In the genomic region with DNA sequence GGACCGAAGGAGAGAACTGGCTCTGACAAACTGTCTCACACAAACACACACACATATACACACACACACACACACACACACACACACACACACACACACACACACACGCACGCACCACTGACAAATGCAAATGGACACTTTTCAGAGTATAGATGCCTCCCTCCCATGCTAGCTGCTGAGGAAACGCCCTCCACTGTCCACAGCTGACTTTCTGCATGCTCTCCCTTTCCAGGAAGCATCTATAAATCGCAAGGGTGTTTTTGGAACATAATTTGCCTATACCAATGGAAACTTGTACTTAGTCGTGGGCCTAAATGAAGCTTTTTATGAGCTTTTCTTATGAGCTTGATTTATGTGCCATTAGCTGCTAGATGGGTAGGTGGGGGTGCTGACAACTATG, we compare ENCODE assay signal across 23 mouse cellular contexts. TPM values are rescaled to one million over a fixed set of nuclear protein-coding genes. Genes with fewer than 3 reads are reported as not detected.
A peak's percentile ranks its signal among the peaks of the same experiment; 100 is the strongest.
DNase-seq lines count a peak whose midpoint lies in the region; ATAC-seq lines count a peak whose summit lies in the region.
"Had no signal": no experiment of that assay in that cellular context is flagged by ENCODE, and none has a peak within 500 bp of the region (broad histone marks: within the 10 kb centered on the region; RNA-seq: fewer than 3 reads in every experiment).

No protein-coding gene starts in this region.

- H3K9me3 ChIP-seq in heart, embryonic 10.5 days, result peaks cover 12% of the 10 kb centered on the region
- no peaks in the 10 kb centered on the region for H3K9me3 ChIP-seq in liver, embryonic 11.5 days (ENCODE audit: control insufficient read depth, low read length)
- H3K9me3 ChIP-seq in forebrain, embryonic 10.5 days, result peaks cover 28% of the 10 kb centered on the region
- H3K9me3 ChIP-seq: forebrain, embryonic 15.5 days had no signal

- H3K4me3 ChIP-seq in heart, embryonic 10.5 days, result no peak overlapping the region
- no peak overlapping the region for H3K4me3 ChIP-seq in liver, embryonic 11.5 days (ENCODE audit: low read depth, low read length)
- H3K4me3 ChIP-seq in forebrain, embryonic 10.5 days, result no peak overlapping the region
- H3K4me3 ChIP-seq: embryonic facial prominence, embryonic 15.5 days; forebrain, embryonic 15.5 days; neural tube, embryonic 12.5 days had no signal

- no peak overlapping the region; the same call in 1 of the 2 replicates for H3K27ac ChIP-seq in heart, embryonic 10.5 days
- peak overlapping the region; percentile 62; the same call in 1 of the 2 replicates for H3K27ac ChIP-seq in liver, embryonic 11.5 days (ENCODE audit: low read depth, low read length)
- H3K27ac ChIP-seq in forebrain, embryonic 10.5 days, result no peak overlapping the region
- H3K27ac ChIP-seq: embryonic facial prominence, embryonic 15.5 days; forebrain, embryonic 15.5 days; neural tube, embryonic 12.5 days had no signal

- peak overlapping the region; percentile 45 for H3K4me2 ChIP-seq in liver, embryonic 11.5 days
- H3K4me2 ChIP-seq: embryonic facial prominence, embryonic 15.5 days; forebrain, embryonic 15.5 days; neural tube, embryonic 12.5 days had no signal

- no peaks in the 10 kb centered on the region for H3K27me3 ChIP-seq in heart, embryonic 10.5 days (ENCODE audit: insufficient read depth, poor library complexity, severe bottlenecking)
- H3K27me3 ChIP-seq in liver, embryonic 11.5 days (replicated peaks; ENCODE audit: control insufficient read depth, insufficient read depth, low read length), result no peaks in the 10 kb centered on the region
- no peaks in the 10 kb centered on the region for H3K27me3 ChIP-seq in forebrain, embryonic 10.5 days (ENCODE audit: poor library complexity, severe bottlenecking)
- H3K27me3 ChIP-seq: embryonic facial prominence, embryonic 15.5 days; forebrain, embryonic 15.5 days; neural tube, embryonic 12.5 days had no signal

- no peak for ATAC-seq in liver, embryonic 11.5 days (replicated peaks; ENCODE audit: low FRiP score)
- 0 out of 2 replicates have a peak, but pooled peaks have one; percentile 40 for ATAC-seq in megakaryocyte-erythroid progenitor cell, adult 5-6 weeks (replicated peaks; ENCODE audit: low FRiP score, low TSS enrichment, poor library complexity, severe bottlenecking)
- ATAC-seq: forebrain, embryonic 15.5 days had no signal

- peaks cover 16% of the 10 kb centered on the region for H3K4me1 ChIP-seq in heart, embryonic 10.5 days
- H3K4me1 ChIP-seq in liver, embryonic 11.5 days (replicated peaks; ENCODE audit: control insufficient read depth, insufficient read depth, low read length), result peaks cover 23% of the 10 kb centered on the region
- peaks cover 31% of the 10 kb centered on the region for H3K4me1 ChIP-seq in forebrain, embryonic 10.5 days

- WGBS in heart, embryonic 10.5 days, result 82% methylated on average over 6 of the region's 6 CpGs
- 68% methylated on average over 6 of the region's 6 CpGs for WGBS in liver, embryonic 11.5 days
- 87% methylated on average over 6 of the region's 6 CpGs for WGBS in forebrain, embryonic 10.5 days

- peak; percentile 13 for DNase-seq in heart, adult 11 months
- no peak for DNase-seq in heart, embryonic 10.5 days (ENCODE audit: low spot score)
- no peak for DNase-seq in liver, embryonic 11.5 days (ENCODE audit: low spot score)
- DNase-seq in liver, result no peak
- DNase-seq in c-Kit-positive CD71-positive TER-119-positive erythroid progenitor cells, embryonic 14.5 days (ENCODE audit: low spot score), result peak; percentile 14
- DNase-seq in ovary, adult 18-20 months (ENCODE audit: low spot score), result no peak
- DNase-seq in forebrain, embryonic 10.5 days (ENCODE audit: extremely low spot score, low spot score), result no peak
- DNase-seq: adrenal gland, postnatal 36 days; heart, postnatal 36 days; kidney, postnatal 36 days; lung, postnatal 10 days; midbrain, embryonic 14.5 days; retina, postnatal 1 day had no signal

- no peak overlapping the region for H3K9ac ChIP-seq in liver, embryonic 11.5 days (ENCODE audit: low read depth, low read length)
- H3K9ac ChIP-seq: embryonic facial prominence, embryonic 15.5 days; forebrain, embryonic 15.5 days; neural tube, embryonic 12.5 days had no signal

- peaks cover 12% of the 10 kb centered on the region for H3K36me3 ChIP-seq in heart, embryonic 10.5 days
- no peaks in the 10 kb centered on the region for H3K36me3 ChIP-seq in liver, embryonic 11.5 days (ENCODE audit: control insufficient read depth, insufficient read depth, low read length)
- H3K36me3 ChIP-seq in forebrain, embryonic 10.5 days (replicated peaks), result peaks cover 13% of the 10 kb centered on the region; the same call in 1 of the 2 replicates
- H3K36me3 ChIP-seq: embryonic facial prominence, embryonic 15.5 days; forebrain, embryonic 15.5 days; neural tube, embryonic 12.5 days had no signal

RNA-seq across cellular contexts. Expression of a gene that starts 45.5 kb away (rescaled TPM):
- not detected in 2 replicates for polyA plus RNA-seq in heart, embryonic 10.5 days (2016; fragmentation: Nextera tagmentation; extraction: Ambion mirVana)
- polyA plus RNA-seq in liver, embryonic 11.5 days (2014; fragmentation: Nextera tagmentation; extraction: Ambion mirVana), result not detected in 2 replicates
- total RNA-seq in megakaryocyte-erythroid progenitor cell, adult 5-6 weeks (2014; fragmentation: Nextera tagmentation), result not detected in 2 replicates
- total RNA-seq in megakaryocyte-erythroid progenitor cell, adult 5-6 weeks (2017), result not detected in 2 replicates
- not detected in 2 replicates for polyA plus RNA-seq in forebrain, embryonic 10.5 days (2016; fragmentation: Nextera tagmentation; extraction: Ambion mirVana)
- total RNA-seq: adrenal gland, postnatal 36 days; common myeloid progenitor, adult 5-6 weeks; G1E; gastrocnemius, adult 8-10 months; heart, postnatal 36 days; layer of hippocampus, postnatal 25 days had no signal
- polyA plus RNA-seq: embryonic facial prominence, embryonic 15.5 days; forebrain, embryonic 15.5 days; G1E; intestine, embryonic 14.5 days; limb, embryonic 11.5 days; midbrain, embryonic 14.5 days; neural tube, embryonic 12.5 days had no signal

RNA-seq across cellular contexts. Expression of a gene that starts 46.1 kb away (rescaled TPM):
- 19.4 and 27.1 TPM in 2 replicates for polyA plus RNA-seq in heart, embryonic 10.5 days (2016; fragmentation: Nextera tagmentation; extraction: Ambion mirVana)
- polyA plus RNA-seq in liver, embryonic 11.5 days (2014; fragmentation: Nextera tagmentation; extraction: Ambion mirVana), result 22.3 and 24.2 TPM in 2 replicates
- 8.3 and 18.9 TPM in 2 replicates for total RNA-seq in megakaryocyte-erythroid progenitor cell, adult 5-6 weeks (2014; fragmentation: Nextera tagmentation)
- total RNA-seq in megakaryocyte-erythroid progenitor cell, adult 5-6 weeks (2017), result 19.5 and 22.0 TPM in 2 replicates
- 19.0 and 19.1 TPM in 2 replicates for polyA plus RNA-seq in forebrain, embryonic 10.5 days (2016; fragmentation: Nextera tagmentation; extraction: Ambion mirVana)

Comparison
In these comparisons a context has a peak if more than half of its experiments do, and no peak if none do; other contexts are left out.
1. DNase-seq: peak in heart, adult 11 months (single experiment) and c-Kit-positive CD71-positive TER-119-positive erythroid progenitor cells, embryonic 14.5 days (single experiment); none in heart, embryonic 10.5 days (single experiment), liver, embryonic 11.5 days (single experiment), liver (single experiment), ovary, adult 18-20 months (single experiment) and forebrain, embryonic 10.5 days (single experiment).